Mouse (Mus musculus) liver, embryonic 13.5 days (tissue): ENCODE measurements around the gene Fgf7. TPM values are rescaled to one million over a fixed set of nuclear protein-coding genes. Genes with fewer than 3 reads are reported as not detected.

ENCODE experiments used
- polyA plus RNA-seq: library from polyadenylated mRNA; unstranded; fragments of >200 nt; fragmentation: Nextera tagmentation; extraction: Ambion mirVana; gene quantifications from 2 replicates; pipeline ENCODE4 v1.2.1, GENCODE M21; 2015

The Fgf7 gene
- polyA plus RNA-seq, 1 experiment from 2014 or later = 0.14 TPM

Other genes with a start within 250 kb of the Fgf7 start
- 11.2 and 12.6 TPM in 2 replicates for gene Galk2, start 175.5 kb upstream of the Fgf7 start, polyA plus RNA-seq
- gene Cops2, start 175.5 kb upstream of the Fgf7 start, polyA plus RNA-seq = 52.7 and 68.4 TPM in 2 replicates
- not detected in 2 replicates for gene Fam227b, start 117.3 kb downstream of the Fgf7 start, polyA plus RNA-seq
- gene Dtwd1, start 117.5 kb downstream of the Fgf7 start, polyA plus RNA-seq = 28.5 and 30.0 TPM in 2 replicates
- gene Gm17555, start 180.4 kb downstream of the Fgf7 start, polyA plus RNA-seq = not detected in 2 replicates